Mouse (Mus musculus) brain, embryonic 14.5 days (tissue): ENCODE measurements around the gene Nup155.

Experiments used
- CTCF ChIP-seq: fragments of 200-500 bp; IDR thresholded peaks from 2 replicates; pipeline ENCODE4 v1.5.1; 2012; ENCODE audit warnings: inconsistent platforms, mild to moderate bottlenecking, moderate library complexity, borderline replicate concordance; ENCODE audit not compliant: insufficient read depth, insufficient read length; ENCODE audit errors: extremely low read depth
- POLR2A ChIP-seq: fragments of 200-500 bp; IDR thresholded peaks from 2 replicates; pipeline ENCODE4 v1.6.1; 2012; ENCODE audit warnings: mild to moderate bottlenecking, inconsistent platforms, borderline replicate concordance; ENCODE audit not compliant: poor library complexity, insufficient read depth, insufficient read length, severe bottlenecking; ENCODE audit errors: extremely low read depth

DNA sequence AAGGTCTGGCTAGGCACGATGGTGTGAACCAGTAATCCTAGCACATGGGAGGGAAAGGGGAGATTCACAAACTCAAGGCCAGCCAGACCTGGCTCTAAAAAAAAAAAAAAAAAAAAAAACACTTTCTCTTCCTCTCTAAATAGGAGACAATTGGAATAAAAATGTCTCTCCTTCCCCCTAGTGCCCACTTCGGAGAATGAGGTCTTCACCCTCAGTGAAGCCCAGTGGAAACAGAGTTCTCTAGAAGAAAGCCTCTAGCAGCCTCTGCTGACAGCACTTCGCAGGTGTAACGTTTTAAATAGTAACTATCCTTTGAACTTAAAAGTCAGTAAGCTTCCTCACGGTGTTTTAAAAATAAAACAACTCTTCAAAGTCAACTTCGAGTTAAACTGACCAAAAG lies 43.9 kb upstream of the Nup155 start:
- peak; percentile 28; the same call in 1 of the 2 replicates for TF ChIP-seq CTCF
- TF ChIP-seq POLR2A: no peak
